Mouse (Mus musculus) MEL (cell line): ENCODE measurements around the gene Grm1.

Experiments used
- CHD2 ChIP-seq: IDR thresholded peaks from 2 replicates; pipeline ENCODE4 v1.6.1; 2011; ENCODE audit warnings: low read length, improper control_type of control experiment
- CTCF ChIP-seq, 3 experiments: IDR thresholded peaks in 2 of 3; conservative IDR thresholded peaks in 1 of 3; 2 replicates each; pipeline ENCODE4 v1.5.1; 2011 to 2012; ENCODE audit warnings: low read length in 3 of 3, low read depth in 2 of 3, mild to moderate bottlenecking in 2 of 3, improper control_type of control experiment in 1 of 3, inconsistent platforms in 1 of 3, mixed read lengths in 1 of 3, moderate library complexity in 1 of 3; ENCODE audit not compliant: control insufficient read depth in 1 of 3, insufficient read depth in 1 of 3, poor library complexity in 1 of 3, severe bottlenecking in 1 of 3
- HCFC1 ChIP-seq: IDR thresholded peaks from 2 replicates; pipeline ENCODE4 v1.6.1; 2012; ENCODE audit warnings: low read depth, mild to moderate bottlenecking, inconsistent platforms, low read length, improper control_type of control experiment, moderate library complexity
- MAX ChIP-seq: IDR thresholded peaks from 2 replicates; pipeline ENCODE4 v1.6.1; 2011; ENCODE audit warnings: low read length, improper control_type of control experiment
- MXI1 ChIP-seq: IDR thresholded peaks from 2 replicates; pipeline ENCODE4 v1.6.1; 2011; ENCODE audit warnings: mild to moderate bottlenecking, low read depth, low read length, improper control_type of control experiment
- NRF1 ChIP-seq: IDR thresholded peaks from 2 replicates; pipeline ENCODE4 v1.6.1; 2014; ENCODE audit warnings: low read depth, mild to moderate bottlenecking, inconsistent platforms, low read length, improper control_type of control experiment, moderate library complexity; ENCODE audit not compliant: poor library complexity, insufficient read depth, severe bottlenecking
- POLR2A ChIP-seq, 2 experiments: IDR thresholded peaks; 2 replicates each; pipeline ENCODE4 v1.6.1; 2011 to 2012; ENCODE audit warnings: low read length in 2 of 2, mild to moderate bottlenecking in 2 of 2, control low read depth in 1 of 2, improper control_type of control experiment in 1 of 2, low read depth in 1 of 2, moderate library complexity in 1 of 2; ENCODE audit not compliant: control insufficient read depth in 1 of 2, insufficient read depth in 1 of 2, poor library complexity in 1 of 2
- RAD21 ChIP-seq: IDR thresholded peaks from 2 replicates; pipeline ENCODE4 v1.6.1; 2011; ENCODE audit warnings: mild to moderate bottlenecking, low read depth, low read length, improper control_type of control experiment
- SIN3A ChIP-seq: IDR thresholded peaks from 2 replicates; pipeline ENCODE4 v1.6.1; 2012; ENCODE audit warnings: low read length, improper control_type of control experiment, inconsistent platforms
- TCF12 ChIP-seq: IDR thresholded peaks from 2 replicates; pipeline ENCODE4 v1.6.1; 2014; ENCODE audit warnings: low read depth, mild to moderate bottlenecking, inconsistent platforms, low read length, improper control_type of control experiment, moderate library complexity
- ZC3H11A ChIP-seq: IDR thresholded peaks from 2 replicates; pipeline ENCODE4 v1.6.1; 2012; ENCODE audit warnings: low read depth, mild to moderate bottlenecking, inconsistent platforms, low read length, improper control_type of control experiment
- ZNF384 ChIP-seq: IDR thresholded peaks from 2 replicates; pipeline ENCODE4 v1.6.1; 2012; ENCODE audit warnings: low read depth, mild to moderate bottlenecking, inconsistent platforms, low read length, improper control_type of control experiment

GRCm38 (mm10) chr10:10697497-10697896 lies 384.7 kb downstream of the Grm1 start:
- TF ChIP-seq POLR2A (IDR thresholded peaks at IDR 0.05; ENCODE audit: control insufficient read depth in 1 of 2, insufficient read depth in 1 of 2, low read depth in 1 of 2, low read length in 2 of 2, poor library complexity in 1 of 2) = no peak
- no peak for TF ChIP-seq ZC3H11A
- TF ChIP-seq CTCF (IDR thresholded peaks at IDR 0.05 in 2 of 3, conservative IDR thresholded peaks at IDR 0.05 in 1 of 3; ENCODE audit: control insufficient read depth in 1 of 3, insufficient read depth in 1 of 3, low read depth in 2 of 3, low read length in 3 of 3, poor library complexity in 1 of 3, severe bottlenecking in 1 of 3) = no peak
- no peak for TF ChIP-seq CHD2
- TF ChIP-seq ZNF384 = no peak
- no peak for TF ChIP-seq MXI1
- no peak for TF ChIP-seq NRF1
- TF ChIP-seq MAX = no peak
- TF ChIP-seq HCFC1 = no peak
- no peak for TF ChIP-seq RAD21
- no peak for TF ChIP-seq TCF12
- no peak for TF ChIP-seq SIN3A
